Mouse (Mus musculus): ENCODE data around the gene Pstk. TPM values are rescaled to one million over a fixed set of nuclear protein-coding genes. Genes with fewer than 3 reads are reported as not detected.
A peak's percentile ranks its signal among the peaks of the same experiment; 100 is the strongest.
"Not testable (repeated sequence)": the region's sequence is repeated elsewhere in the genome, so short reads cannot be mapped to it uniquely, and the experiment has no call there.

The Pstk gene
- polyA plus RNA-seq, 1 experiment from 2014 or later = 64.6 TPM

DNA sequence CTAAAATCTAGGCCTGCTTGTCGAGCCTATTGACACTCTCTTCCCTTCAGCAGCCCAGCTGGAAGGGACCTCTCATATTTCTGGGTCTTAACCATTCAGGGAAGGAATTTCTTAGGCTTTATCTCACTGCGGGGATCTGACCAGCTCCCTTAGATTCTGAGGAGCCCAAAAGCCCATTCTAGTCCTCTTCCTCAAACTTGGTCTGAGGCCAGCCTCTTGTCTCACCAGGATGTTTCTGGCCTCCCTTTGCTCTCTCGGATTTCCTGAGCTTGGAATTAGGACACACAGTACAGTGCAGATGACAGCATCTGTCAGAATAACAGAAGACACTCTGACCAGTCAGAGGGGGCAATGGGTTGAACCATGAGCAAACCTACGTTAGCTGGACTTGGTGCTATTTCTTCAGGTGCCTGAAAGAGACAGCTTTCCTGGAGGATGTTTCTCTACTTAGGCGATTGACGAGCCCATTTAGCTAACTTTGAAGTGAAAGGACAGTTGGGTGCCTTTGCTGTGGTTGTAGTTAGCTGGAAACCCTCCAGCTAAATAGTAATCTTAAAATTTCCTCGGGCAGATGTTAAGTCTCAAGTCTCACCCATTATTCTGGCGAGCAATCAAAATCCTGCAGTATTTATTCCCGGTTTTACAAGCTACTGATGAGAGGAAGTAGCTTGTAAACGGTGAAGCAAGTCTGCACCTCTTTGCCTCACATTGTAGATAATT, 40.4 kb downstream of the Pstk start:
- peak overlapping the region; percentile 81 for H3K4me2 ChIP-seq (ENCODE audit: low read length)
- peak overlapping the region; percentile 75 for H3K9ac ChIP-seq (ENCODE audit: low read depth, low read length)
- peak overlapping the region; percentile 81 for H3K4me3 ChIP-seq (replicated peaks; ENCODE audit: low read depth, low read length)
- no peaks in the 10 kb centered on the region for H3K27me3 ChIP-seq (ENCODE audit: insufficient read depth, low read length)
- H3K27ac ChIP-seq = peak overlapping the region; percentile 86
- peaks cover 11% of the 10 kb centered on the region for H3K4me1 ChIP-seq (replicated peaks; ENCODE audit: insufficient read depth, low read length)
- H3K36me3 ChIP-seq (ENCODE audit: insufficient read depth, low read length) = no peaks in the 10 kb centered on the region
- ATAC-seq (replicated peaks; ENCODE audit: low FRiP score, low read depth) (no peak), DNase-seq (ENCODE audit: low spot score) (peak; percentile 55)
- no peak for TF ChIP-seq CTCF (IDR thresholded peaks at IDR 0.05; ENCODE audit: low read depth)
- no peaks in the 10 kb centered on the region for H3K9me3 ChIP-seq (replicated peaks; ENCODE audit: low read length)
- 10% methylated on average over 10 of the region's 10 CpGs for WGBS

DNA sequence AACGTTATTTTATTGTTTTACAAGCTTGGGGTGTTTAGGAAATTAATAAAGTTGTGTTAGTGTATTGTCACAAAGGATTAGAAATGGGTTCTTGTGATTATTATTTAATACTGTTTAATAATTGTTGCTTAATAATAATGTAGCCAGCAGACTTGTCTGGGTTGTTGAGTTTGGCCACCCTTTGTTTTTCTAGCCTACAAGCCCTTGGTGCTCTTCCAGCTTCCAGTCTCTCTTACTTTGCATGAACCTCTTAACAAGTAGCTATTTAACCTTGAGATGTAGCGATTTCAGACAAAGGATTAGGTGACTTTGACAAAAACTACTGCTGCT, 41.0 kb downstream of the Pstk start:
- Histone ChIP-seq H3K4me1 (replicated peaks; ENCODE audit: insufficient read depth, low read length) (peaks cover 11% of the 10 kb centered on the region), H3K36me3 (ENCODE audit: insufficient read depth, low read length) (no peaks in the 10 kb centered on the region), H3K9me3 (replicated peaks; ENCODE audit: low read length) (no peaks in the 10 kb centered on the region), H3K27me3 (ENCODE audit: insufficient read depth, low read length) (no peaks in the 10 kb centered on the region), H3K9ac (ENCODE audit: low read depth, low read length) (no peak overlapping the region), H3K4me2 (ENCODE audit: low read length) (peak overlapping the region; percentile 81), H3K4me3 (replicated peaks; ENCODE audit: low read depth, low read length) (0 out of 2 replicates have a peak overlapping the region, but pooled peaks have one; percentile 81), H3K27ac (no peak overlapping the region)
- 37% methylated on average over 2 of the region's 2 CpGs for WGBS
- DNase-seq (ENCODE audit: low spot score) (peak; percentile 24), ATAC-seq (replicated peaks; ENCODE audit: low FRiP score, low read depth) (no peak)
- TF ChIP-seq CTCF (IDR thresholded peaks at IDR 0.05; ENCODE audit: low read depth) = no peak

DNA sequence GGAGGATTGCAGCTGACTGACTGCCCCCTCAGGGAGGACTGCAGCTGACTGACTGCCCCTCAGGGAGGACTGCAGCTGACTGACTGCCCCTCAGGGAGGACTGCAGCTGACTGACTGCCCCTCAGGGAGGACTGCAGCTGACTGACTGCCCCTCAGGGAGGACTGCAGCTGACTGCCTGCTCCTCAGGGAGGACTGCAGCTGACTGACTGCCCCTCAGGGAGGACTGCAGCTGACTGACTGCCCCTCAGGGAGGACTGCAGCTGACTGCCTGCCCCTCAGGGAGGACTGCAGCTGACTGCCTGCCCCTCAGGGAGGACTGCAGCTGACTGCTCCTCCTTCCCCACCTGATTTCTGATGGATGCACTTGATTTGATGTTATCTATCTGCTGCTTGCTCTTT, 45.8 kb downstream of the Pstk start:
- not testable (repeated sequence) for H3K27me3 ChIP-seq (ENCODE audit: insufficient read depth, low read length); ATAC-seq (replicated peaks; ENCODE audit: low FRiP score, low read depth); H3K27ac ChIP-seq; H3K4me2 ChIP-seq (ENCODE audit: low read length); H3K9me3 ChIP-seq (replicated peaks; ENCODE audit: low read length); DNase-seq (ENCODE audit: low spot score); H3K4me1 ChIP-seq (replicated peaks; ENCODE audit: insufficient read depth, low read length); H3K9ac ChIP-seq (ENCODE audit: low read depth, low read length); H3K4me3 ChIP-seq (replicated peaks; ENCODE audit: low read depth, low read length); H3K36me3 ChIP-seq (ENCODE audit: insufficient read depth, low read length)

DNA sequence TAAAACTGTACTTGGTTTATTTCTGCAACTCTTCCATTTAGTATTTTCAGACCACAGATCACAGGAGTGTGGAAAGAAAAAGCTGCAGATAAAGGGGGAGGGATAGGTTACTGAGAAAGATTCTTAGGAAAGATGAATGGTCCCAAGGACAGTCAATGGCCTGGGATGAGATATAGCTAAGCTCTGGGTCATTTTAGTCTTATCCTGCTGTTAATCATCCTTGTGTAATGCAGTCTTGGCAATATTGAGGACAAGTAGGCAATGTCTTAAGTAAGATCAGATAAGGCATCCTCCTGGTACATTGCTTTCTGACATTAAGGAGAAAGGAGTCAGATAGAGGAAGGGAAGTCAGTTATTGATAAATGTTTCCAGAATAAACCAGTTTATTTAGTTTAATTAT, 46.7 kb downstream of the Pstk start:
- Histone ChIP-seq H3K27ac (no peak overlapping the region), H3K4me3 (replicated peaks; ENCODE audit: low read depth, low read length) (no peak overlapping the region), H3K27me3 (ENCODE audit: insufficient read depth, low read length) (no peaks in the 10 kb centered on the region), H3K4me2 (ENCODE audit: low read length) (no peak overlapping the region), H3K36me3 (ENCODE audit: insufficient read depth, low read length) (no peaks in the 10 kb centered on the region), H3K4me1 (replicated peaks; ENCODE audit: insufficient read depth, low read length) (no peaks in the 10 kb centered on the region), H3K9me3 (replicated peaks; ENCODE audit: low read length) (no peaks in the 10 kb centered on the region), H3K9ac (ENCODE audit: low read depth, low read length) (no peak overlapping the region)
- DNase-seq (ENCODE audit: low spot score) (no peak), ATAC-seq (replicated peaks; ENCODE audit: low FRiP score, low read depth) (no peak)
- TF ChIP-seq CTCF (IDR thresholded peaks at IDR 0.05; ENCODE audit: low read depth) = no peak

DNA sequence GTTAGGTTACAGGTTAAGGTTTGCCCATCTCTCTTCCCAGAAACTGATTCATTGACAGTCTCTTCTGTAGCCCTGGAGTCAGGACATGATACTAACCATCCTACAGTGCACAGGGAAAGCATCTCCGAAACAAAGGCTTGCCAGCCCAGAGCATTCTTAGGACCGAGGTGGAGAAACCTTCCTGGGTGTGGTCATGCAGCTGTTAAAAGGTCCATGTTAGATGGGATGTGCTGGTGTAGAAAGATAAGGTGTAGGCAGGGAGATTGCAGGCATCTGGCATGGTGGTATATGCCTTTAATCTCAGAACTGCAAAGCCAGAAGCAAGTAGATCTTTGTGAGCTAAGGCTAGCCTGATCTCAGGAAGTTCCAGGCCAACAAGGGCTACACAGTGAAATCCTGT, 54.0 kb downstream of the Pstk start:
- TF ChIP-seq CTCF (IDR thresholded peaks at IDR 0.05; ENCODE audit: low read depth) = no peak
- ATAC-seq (replicated peaks; ENCODE audit: low FRiP score, low read depth) (no peak), DNase-seq (ENCODE audit: low spot score) (no peak)
- Histone ChIP-seq H3K9me3 (replicated peaks; ENCODE audit: low read length) (no peaks in the 10 kb centered on the region), H3K27ac (no peak overlapping the region), H3K4me1 (replicated peaks; ENCODE audit: insufficient read depth, low read length) (no peaks in the 10 kb centered on the region), H3K4me3 (replicated peaks; ENCODE audit: low read depth, low read length) (no peak overlapping the region), H3K27me3 (ENCODE audit: insufficient read depth, low read length) (no peaks in the 10 kb centered on the region), H3K36me3 (ENCODE audit: insufficient read depth, low read length) (peaks cover 10% of the 10 kb centered on the region; the same call in 1 of the 2 replicates), H3K9ac (ENCODE audit: low read depth, low read length) (no peak overlapping the region), H3K4me2 (ENCODE audit: low read length) (no peak overlapping the region)
- WGBS = 86% methylated on average over 2 of the region's 2 CpGs

DNA sequence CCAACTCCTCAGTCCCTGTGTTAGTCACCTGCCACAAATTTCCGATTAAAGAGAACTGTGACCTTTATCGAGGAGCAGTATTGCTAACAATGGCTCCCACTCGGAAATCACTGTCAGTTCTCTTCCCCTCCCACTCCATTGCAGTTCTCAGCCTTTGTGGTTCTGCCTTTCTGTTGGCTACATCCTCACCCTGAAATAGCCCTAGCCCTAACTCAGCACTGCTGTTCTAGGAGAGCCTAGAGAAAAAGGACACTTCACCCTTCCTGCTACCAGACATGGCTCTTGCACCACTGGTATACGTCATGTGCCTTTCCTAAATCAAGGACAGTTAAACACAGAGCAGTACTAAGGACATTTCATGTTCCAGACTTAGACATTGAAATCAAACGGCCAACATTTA, 56.4 kb downstream of the Pstk start:
- 85% methylated on average over 5 of the region's 5 CpGs for WGBS
- H3K27ac ChIP-seq = no peak overlapping the region

DNA sequence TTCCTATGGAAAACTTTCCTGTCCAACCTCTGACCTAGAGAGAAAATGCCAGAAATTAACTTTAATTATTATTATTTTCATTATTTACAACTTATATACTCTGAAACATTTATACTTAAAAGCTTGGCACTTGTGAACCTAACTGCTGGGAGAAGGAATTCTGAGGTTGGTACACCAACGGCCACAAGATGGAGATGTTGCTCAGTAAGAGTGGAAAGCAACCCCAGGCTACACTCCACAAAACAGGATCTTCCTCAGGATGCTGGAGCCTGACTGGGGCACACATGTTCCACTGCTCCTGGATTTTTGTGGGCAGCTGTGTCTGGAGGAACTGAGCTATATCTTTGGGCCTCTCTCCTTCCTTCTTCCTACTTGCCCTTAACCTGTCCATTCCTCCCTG, 61.3 kb downstream of the Pstk start:
- TF ChIP-seq CTCF (IDR thresholded peaks at IDR 0.05; ENCODE audit: low read depth) = peak; percentile 75
- Histone ChIP-seq H3K4me3 (replicated peaks; ENCODE audit: low read depth, low read length) (no peak overlapping the region), H3K9ac (ENCODE audit: low read depth, low read length) (no peak overlapping the region), H3K4me2 (ENCODE audit: low read length) (no peak overlapping the region), H3K9me3 (replicated peaks; ENCODE audit: low read length) (no peaks in the 10 kb centered on the region), H3K27ac (no peak overlapping the region), H3K27me3 (ENCODE audit: insufficient read depth, low read length) (no peaks in the 10 kb centered on the region), H3K36me3 (ENCODE audit: insufficient read depth, low read length) (peaks cover 19% of the 10 kb centered on the region; the same call in 1 of the 2 replicates), H3K4me1 (replicated peaks; ENCODE audit: insufficient read depth, low read length) (no peaks in the 10 kb centered on the region)
- 17% methylated on average over 1 of the region's 1 CpGs for WGBS
- DNase-seq (ENCODE audit: low spot score) (peak; percentile 77), ATAC-seq (replicated peaks; ENCODE audit: low FRiP score, low read depth) (no peak)

More for the DNA sequence above, 56.4 kb downstream of the Pstk start:
- H3K9ac ChIP-seq (ENCODE audit: low read depth, low read length) = no peak overlapping the region
- no peak overlapping the region for H3K4me2 ChIP-seq (ENCODE audit: low read length)
- H3K27me3 ChIP-seq (ENCODE audit: insufficient read depth, low read length) = no peaks in the 10 kb centered on the region
- H3K4me3 ChIP-seq (replicated peaks; ENCODE audit: low read depth, low read length) = no peak overlapping the region
- H3K4me1 ChIP-seq (replicated peaks; ENCODE audit: insufficient read depth, low read length) = no peaks in the 10 kb centered on the region
- ATAC-seq (replicated peaks; ENCODE audit: low FRiP score, low read depth) (no peak), DNase-seq (ENCODE audit: low spot score) (no peak)
- TF ChIP-seq CTCF (IDR thresholded peaks at IDR 0.05; ENCODE audit: low read depth) = no peak
- no peaks in the 10 kb centered on the region for H3K9me3 ChIP-seq (replicated peaks; ENCODE audit: low read length)
- H3K36me3 ChIP-seq (ENCODE audit: insufficient read depth, low read length) = peaks cover 17% of the 10 kb centered on the region; the same call in 1 of the 2 replicates
